Mouse (Mus musculus) MEL (cell line): ENCODE measurements around the gene Misp. TPM values are rescaled to one million over a fixed set of nuclear protein-coding genes. Genes with fewer than 3 reads are reported as not detected.

ENCODE experiments used
- DNase-seq: peaks from one replicate; pipeline ENCODE4 v3.0.0; 2011; ENCODE audit warnings: low read depth, low spot score
- H3K27ac ChIP-seq: 2 replicates; pipeline ENCODE4 v1.5.1; 2012; ENCODE audit warnings: low read depth, mild to moderate bottlenecking, control low read depth, low read length, moderate library complexity; ENCODE audit not compliant: control insufficient read depth
- H3K27me3 ChIP-seq, 2 experiments: fragments of 150-350 bp in 1 of 2; sonication (generic) in 1 of 2; 2 replicates each; pipeline ENCODE4 v1.6.1; 2012; ENCODE audit warnings: low read length in 2 of 2, mild to moderate bottlenecking in 2 of 2, improper control_type of control experiment in 1 of 2, moderate library complexity in 1 of 2; ENCODE audit not compliant: insufficient read depth in 2 of 2, control insufficient read depth in 1 of 2
- H3K36me3 ChIP-seq, 2 experiments: 2 replicates each; pipeline ENCODE4 v1.6.1; 2012 to 2014; ENCODE audit warnings: low read length in 2 of 2, improper control_type of control experiment in 1 of 2, inconsistent platforms in 1 of 2, mild to moderate bottlenecking in 1 of 2; ENCODE audit not compliant: insufficient read depth in 2 of 2, control insufficient read depth in 1 of 2
- H3K4me1 ChIP-seq, 2 experiments: fragments of 150-350 bp in 1 of 2; sonication (generic) in 1 of 2; 2 replicates each; pipeline ENCODE4 v1.6.1; 2012; ENCODE audit warnings: low read length in 2 of 2, improper control_type of control experiment in 1 of 2, mild to moderate bottlenecking in 1 of 2; ENCODE audit not compliant: insufficient read depth in 2 of 2, control insufficient read depth in 1 of 2
- H3K4me3 ChIP-seq, 2 experiments: fragments of 150-350 bp in 1 of 2; sonication (generic) in 1 of 2; 2 replicates each; pipeline ENCODE4 v1.5.1; 2012; ENCODE audit warnings: low read depth in 2 of 2, low read length in 2 of 2, mild to moderate bottlenecking in 2 of 2, moderate library complexity in 2 of 2, control low read depth in 1 of 2, improper control_type of control experiment in 1 of 2; ENCODE audit not compliant: control insufficient read depth in 1 of 2, insufficient read depth in 1 of 2
- H3K79me2 ChIP-seq: 2 replicates; pipeline ENCODE4 v1.6.1; 2012; ENCODE audit warnings: mild to moderate bottlenecking, low read length, moderate library complexity; ENCODE audit not compliant: control insufficient read depth, poor library complexity, insufficient read depth
- H3K9ac ChIP-seq: 2 replicates; pipeline ENCODE4 v1.6.1; 2012; ENCODE audit warnings: low read depth, mild to moderate bottlenecking, control low read depth, low read length, moderate library complexity; ENCODE audit not compliant: control insufficient read depth, poor library complexity, severe bottlenecking
- H3K9me3 ChIP-seq: fragments of 150-350 bp; sonication (generic); replicated peaks from 2 replicates; pipeline ENCODE4 v1.6.1; 2012; ENCODE audit warnings: mild to moderate bottlenecking, low read length, improper control_type of control experiment, moderate library complexity; ENCODE audit not compliant: insufficient read depth
- CHD2 ChIP-seq: IDR thresholded peaks from 2 replicates; pipeline ENCODE4 v1.6.1; 2011; ENCODE audit warnings: low read length, improper control_type of control experiment
- GABPA ChIP-seq: IDR thresholded peaks from 2 replicates; pipeline ENCODE4 v1.6.1; 2012; ENCODE audit warnings: low read depth, mild to moderate bottlenecking, inconsistent platforms, low read length, improper control_type of control experiment, moderate library complexity
- GATA1 ChIP-seq: IDR thresholded peaks from 2 replicates; pipeline ENCODE4 v1.6.1; 2011; ENCODE audit warnings: low read depth, low read length, improper control_type of control experiment
- KAT2A ChIP-seq: conservative IDR thresholded peaks from 2 replicates; pipeline ENCODE4 v1.6.1; 2012; ENCODE audit warnings: low read depth, low read length, improper control_type of control experiment, inconsistent platforms
- MAX ChIP-seq: IDR thresholded peaks from 2 replicates; pipeline ENCODE4 v1.6.1; 2011; ENCODE audit warnings: low read length, improper control_type of control experiment
- MXI1 ChIP-seq: IDR thresholded peaks from 2 replicates; pipeline ENCODE4 v1.6.1; 2011; ENCODE audit warnings: mild to moderate bottlenecking, low read depth, low read length, improper control_type of control experiment
- MYB ChIP-seq: IDR thresholded peaks from 2 replicates; pipeline ENCODE4 v1.6.1; 2011; ENCODE audit warnings: mild to moderate bottlenecking, low read depth, low read length, improper control_type of control experiment
- NELFE ChIP-seq: IDR thresholded peaks from 2 replicates; pipeline ENCODE4 v1.6.1; 2011; ENCODE audit warnings: low read depth, low read length, improper control_type of control experiment
- NRF1 ChIP-seq: IDR thresholded peaks from 2 replicates; pipeline ENCODE4 v1.6.1; 2014; ENCODE audit warnings: low read depth, mild to moderate bottlenecking, inconsistent platforms, low read length, improper control_type of control experiment, moderate library complexity; ENCODE audit not compliant: poor library complexity, insufficient read depth, severe bottlenecking
- POLR2A ChIP-seq, 2 experiments: IDR thresholded peaks; 2 replicates each; pipeline ENCODE4 v1.6.1; 2011 to 2012; ENCODE audit warnings: low read length in 2 of 2, mild to moderate bottlenecking in 2 of 2, control low read depth in 1 of 2, improper control_type of control experiment in 1 of 2, low read depth in 1 of 2, moderate library complexity in 1 of 2; ENCODE audit not compliant: control insufficient read depth in 1 of 2, insufficient read depth in 1 of 2, poor library complexity in 1 of 2
- POLR2AphosphoS5 ChIP-seq: IDR thresholded peaks from 2 replicates; pipeline ENCODE4 v1.6.1; 2012; ENCODE audit warnings: low read depth, borderline replicate concordance, mild to moderate bottlenecking, inconsistent platforms, low read length, moderate library complexity, mixed read lengths
- SIN3A ChIP-seq: IDR thresholded peaks from 2 replicates; pipeline ENCODE4 v1.6.1; 2012; ENCODE audit warnings: low read length, improper control_type of control experiment, inconsistent platforms
- SMC3 ChIP-seq: IDR thresholded peaks from 2 replicates; pipeline ENCODE4 v1.6.1; 2011; ENCODE audit warnings: low read depth, low read length, improper control_type of control experiment
- TBP ChIP-seq: IDR thresholded peaks from 2 replicates; pipeline ENCODE4 v1.8.0; 2011; ENCODE audit warnings: low read depth, low read length, improper control_type of control experiment
- UBTF ChIP-seq: IDR thresholded peaks from 2 replicates; pipeline ENCODE4 v1.6.1; 2012; ENCODE audit warnings: low read depth, mild to moderate bottlenecking, inconsistent platforms, low read length, improper control_type of control experiment, moderate library complexity, borderline replicate concordance; ENCODE audit not compliant: insufficient read depth
- USF1 ChIP-seq: IDR thresholded peaks from 2 replicates; pipeline ENCODE4 v1.6.1; 2014; ENCODE audit warnings: low read depth, mild to moderate bottlenecking, inconsistent platforms, low read length, improper control_type of control experiment, moderate library complexity
- ZKSCAN1 ChIP-seq: IDR thresholded peaks from 2 replicates; pipeline ENCODE4 v1.6.1; 2012; ENCODE audit warnings: low read depth, mild to moderate bottlenecking, inconsistent platforms, low read length, improper control_type of control experiment, moderate library complexity
- ZMIZ1 ChIP-seq: IDR thresholded peaks from 2 replicates; pipeline ENCODE4 v1.6.1; 2012; ENCODE audit warnings: low read depth, mild to moderate bottlenecking, inconsistent platforms, low read length, improper control_type of control experiment, moderate library complexity
- polyA plus RNA-seq, 2 experiments: library from polyadenylated mRNA; stranded (reverse) in 1 of 2; unstranded in 1 of 2; fragments of >175 nt in 1 of 2; fragments of >200 nt in 1 of 2; gene quantifications; 2 replicates each; pipeline versions ENCODE4 v1.2.1 to v1.2.4; 2012; ENCODE audit warnings: low replicate concordance in 2 of 2, low read depth in 1 of 2; ENCODE audit not compliant: insufficient read length in 2 of 2, insufficient read depth in 1 of 2, missing spikeins in 1 of 2
- total RNA-seq: library from RNA; depleted of rRNA; stranded (reverse); fragments of 300-350 nt; gene quantifications from 2 replicates; pipeline ENCODE4 v1.2.3, GENCODE M21; 2012

The Misp gene
- total and polyA plus RNA-seq, 3 experiments: not detected

- H3K27ac ChIP-seq: no peak overlapping the region
- no peaks in the 10 kb centered on the region for H3K27me3 ChIP-seq
- peaks cover 3% of the 10 kb centered on the region in 2 experiments; a peak in 2 of 4 replicates for H3K4me1 ChIP-seq
- no peak overlapping the region for H3K9ac ChIP-seq
- H3K79me2 ChIP-seq: no peaks in the 10 kb centered on the region
- no peaks in the 10 kb centered on the region for H3K9me3 ChIP-seq
- no peak for DNase-seq
- TF ChIP-seq SIN3A: no peak
- TF ChIP-seq ZMIZ1: no peak
- TF ChIP-seq MAX: no peak
- no peak for TF ChIP-seq UBTF
- no peak for TF ChIP-seq USF1
- no peak for TF ChIP-seq POLR2AphosphoS5
- no peak for TF ChIP-seq ZKSCAN1
- H3K4me3 ChIP-seq: no peak overlapping the region
- peaks cover 0 to 5% of the 10 kb centered on the region in 2 experiments; a peak in 2 of 4 replicates for H3K36me3 ChIP-seq
Measured at GRCm38 (mm10) chr10:79807826-79808225, 13.0 kb upstream of the Misp start.

- no peaks in the 10 kb centered on the region for H3K36me3 ChIP-seq
- DNase-seq: no peak
- no peak for TF ChIP-seq CHD2
- TF ChIP-seq MAX: no peak
- TF ChIP-seq MYB: no peak
- TF ChIP-seq NELFE: no peak
- TF ChIP-seq MXI1: no peak
- TF ChIP-seq GABPA: no peak
- TF ChIP-seq NRF1: no peak
- TF ChIP-seq KAT2A: no peak
- TF ChIP-seq SMC3: no peak
- no peak for TF ChIP-seq TBP
- TF ChIP-seq GATA1: no peak
- TF ChIP-seq POLR2A (IDR thresholded peaks at IDR 0.05; ENCODE audit: control insufficient read depth in 1 of 2, insufficient read depth in 1 of 2, low read depth in 1 of 2, low read length in 2 of 2, poor library complexity in 1 of 2): no peak
- no peak for TF ChIP-seq UBTF
- H3K9ac ChIP-seq: no peak overlapping the region
- H3K9me3 ChIP-seq: no peaks in the 10 kb centered on the region
- no peaks in the 10 kb centered on the region for H3K79me2 ChIP-seq
- no peak overlapping the region for H3K27ac ChIP-seq
- H3K4me3 ChIP-seq: no peak overlapping the region
- no peaks in the 10 kb centered on the region for H3K27me3 ChIP-seq
- H3K4me1 ChIP-seq: no peaks in the 10 kb centered on the region
Measured at GRCm38 (mm10) chr10:79808728-79809127, 12.1 kb upstream of the Misp start.
